Mouse (Mus musculus): ENCODE measurements around the gene Tctex1d1.

Gene Tctex1d1

GRCm38 (mm10) chr4:102978440-102978839 lies at the start of gene Tctex1d1:
Tctex1d1 (plus strand) TSS chr4:102978606.
- DNase-seq (ENCODE audit: low read depth, low spot score): no peak

- DNase-seq (ENCODE audit: low read depth, low spot score): no peak
Observed at GRCm38 (mm10) chr4:102929491-102929890, 48.9 kb upstream of the Tctex1d1 start.

- DNase-seq (ENCODE audit: low read depth, low spot score): no peak
Observed at GRCm38 (mm10) chr4:102930679-102931078, 47.7 kb upstream of the Tctex1d1 start.

GRCm38 (mm10) chr4:102940266-102940665 lies 38.1 kb upstream of the Tctex1d1 start:
- DNase-seq (ENCODE audit: low read depth, low spot score): no peak

GRCm38 (mm10) chr4:102940738-102941137 lies 37.7 kb upstream of the Tctex1d1 start:
- DNase-seq (ENCODE audit: low read depth, low spot score): no peak

GRCm38 (mm10) chr4:102944325-102944724 lies 34.1 kb upstream of the Tctex1d1 start:
- no peak for DNase-seq (ENCODE audit: low read depth, low spot score)

- DNase-seq (ENCODE audit: low read depth, low spot score): no peak
Observed at GRCm38 (mm10) chr4:102952476-102952875, 25.9 kb upstream of the Tctex1d1 start.

GRCm38 (mm10) chr4:102955294-102955956 lies 23.0 kb upstream of the Tctex1d1 start:
- DNase-seq (ENCODE audit: low read depth, low spot score): peak; percentile 51

- no peak for DNase-seq (ENCODE audit: low read depth, low spot score)
Observed at GRCm38 (mm10) chr4:102959409-102959808, 19.0 kb upstream of the Tctex1d1 start.

- DNase-seq (ENCODE audit: low read depth, low spot score): no peak
Observed at GRCm38 (mm10) chr4:102964174-102964573, 14.2 kb upstream of the Tctex1d1 start.

GRCm38 (mm10) chr4:102967811-102968210 lies 10.6 kb upstream of the Tctex1d1 start:
- DNase-seq (ENCODE audit: low read depth, low spot score): peak; percentile 3

- DNase-seq (ENCODE audit: low read depth, low spot score): no peak
Observed at GRCm38 (mm10) chr4:102969599-102969998, 8.8 kb upstream of the Tctex1d1 start.

- no peak for DNase-seq (ENCODE audit: low read depth, low spot score)
Observed at GRCm38 (mm10) chr4:102971159-102971558, 7.2 kb upstream of the Tctex1d1 start.

GRCm38 (mm10) chr4:102972071-102972470 lies 6.3 kb upstream of the Tctex1d1 start:
- DNase-seq (ENCODE audit: low read depth, low spot score): no peak

GRCm38 (mm10) chr4:102974172-102974571 lies 4.2 kb upstream of the Tctex1d1 start:
- no peak for DNase-seq (ENCODE audit: low read depth, low spot score)

GRCm38 (mm10) chr4:102976290-102977275 lies 1.8 kb upstream of the Tctex1d1 start:
- DNase-seq (ENCODE audit: low read depth, low spot score): peak; percentile 76

- DNase-seq (ENCODE audit: low read depth, low spot score): peak; percentile 10
Observed at GRCm38 (mm10) chr4:102977778-102978321, 556 bp upstream of the Tctex1d1 start.

- no peak for DNase-seq (ENCODE audit: low read depth, low spot score)
Observed at GRCm38 (mm10) chr4:102979385-102979784, 979 bp downstream of the Tctex1d1 start.

GRCm38 (mm10) chr4:102981709-102982108 lies 3.3 kb downstream of the Tctex1d1 start:
- peak; percentile 13 for DNase-seq (ENCODE audit: low read depth, low spot score)

- DNase-seq (ENCODE audit: low read depth, low spot score): peak; percentile 66
Observed at GRCm38 (mm10) chr4:102986173-102986572, 7.8 kb downstream of the Tctex1d1 start.

- peak; percentile 65 for DNase-seq (ENCODE audit: low read depth, low spot score)
Observed at GRCm38 (mm10) chr4:102986917-102987316, 8.5 kb downstream of the Tctex1d1 start.

- no peak for DNase-seq (ENCODE audit: low read depth, low spot score)
Observed at GRCm38 (mm10) chr4:102987325-102987724, 8.9 kb downstream of the Tctex1d1 start.

Measured in R1 (cell line).